Mouse (Mus musculus) CD4-positive naive resting alpha-beta T cell, adult 57 days (primary cell): ENCODE results near the gene Olfr1258. TPM values are rescaled to one million over a fixed set of nuclear protein-coding genes. Genes with fewer than 3 reads are reported as not detected.

Experiments used
- total RNA-seq: library from RNA; stranded (reverse); gene quantifications from one replicate; pipeline ENCODE4 v1.2.4, GENCODE M21; 2023

Gene Olfr1258
- total RNA-seq: not detected

DNA sequence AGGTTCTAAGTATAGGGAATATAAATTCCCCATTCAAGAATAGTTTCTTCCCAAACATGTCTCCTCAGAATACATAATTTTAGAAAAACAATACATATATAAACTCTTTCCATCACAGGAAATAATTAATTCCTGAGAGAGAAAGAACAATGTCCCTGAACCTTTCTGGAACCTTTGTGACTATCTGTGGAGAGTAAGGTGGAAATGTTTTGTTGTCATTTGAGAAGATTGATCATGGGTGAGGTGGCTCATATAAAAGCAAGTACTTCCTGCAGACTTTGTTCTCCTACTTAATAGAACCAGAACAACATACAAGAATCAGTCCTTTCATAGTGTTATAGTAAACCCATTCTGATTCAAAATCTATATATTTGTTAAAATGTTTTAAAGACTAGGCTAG lies at the start of gene Olfr1258:
Olfr1258 (plus strand) TSS at position 301 of the 400 bp plus-strand sequence.

DNA sequence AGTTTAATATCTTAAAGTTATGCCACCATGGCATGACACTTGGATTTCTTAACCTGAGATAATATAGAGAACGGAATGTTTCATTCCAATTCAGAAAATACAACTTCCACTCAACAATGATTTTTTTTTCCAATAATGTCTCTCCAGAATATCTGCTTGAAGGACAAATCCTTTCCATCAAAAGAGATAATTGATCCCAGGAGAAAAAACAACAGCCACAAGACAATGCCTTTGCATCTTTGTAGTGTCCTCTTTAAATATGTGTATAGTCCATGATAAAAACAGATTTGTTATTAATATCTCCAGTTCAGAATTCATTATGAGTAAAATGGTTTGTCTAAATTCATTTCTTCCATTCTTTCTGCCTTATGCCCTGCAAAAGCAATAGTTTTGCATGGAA lies 49.0 kb upstream of the Olfr1258 start, which contains the start of gene Olfr1257:
Olfr1257 (plus strand) TSS at position 301 of the 400 bp plus-strand sequence.

DNA sequence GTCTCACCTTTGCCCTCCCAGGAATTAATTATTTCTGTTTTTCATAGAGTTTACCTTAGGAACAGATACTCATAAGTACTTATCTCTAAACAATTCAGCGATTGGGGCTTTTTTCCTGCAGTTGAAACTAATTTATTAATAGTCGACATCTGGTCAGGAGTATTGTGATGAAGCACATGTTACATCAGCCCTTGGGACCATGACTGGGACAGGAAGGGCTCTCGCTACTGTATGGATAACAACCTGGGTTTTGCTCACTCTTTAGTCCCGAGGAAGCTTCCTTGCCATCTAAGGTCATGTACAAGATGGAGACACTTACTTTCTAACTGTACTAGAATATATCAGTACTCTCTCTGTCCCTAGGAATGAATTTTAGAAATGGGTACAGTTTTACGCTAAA lies 21.5 kb downstream of the Olfr1258 start, which contains the start of gene Olfr1259:
Olfr1259 (minus strand) TSS at position 101 of the 400 bp plus-strand sequence.

DNA sequence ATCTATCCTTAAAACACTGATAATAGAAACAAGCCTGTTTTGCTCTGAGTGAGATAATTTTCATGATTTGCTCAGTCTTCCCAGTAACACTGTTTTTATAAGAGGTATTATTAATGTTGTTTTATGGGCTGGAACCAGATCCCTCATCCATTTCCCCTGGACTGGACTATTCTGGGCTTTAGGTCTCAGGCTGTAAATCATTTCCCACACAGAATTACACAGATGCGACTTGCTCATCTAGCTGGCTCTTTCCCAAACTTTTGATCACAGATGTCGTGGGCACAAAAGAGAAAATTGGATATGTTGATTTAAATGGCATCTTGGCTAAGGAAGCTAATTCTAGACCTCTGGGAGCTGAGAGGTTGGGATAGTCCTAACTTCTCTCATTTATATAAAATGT lies 47.1 kb downstream of the Olfr1258 start, which contains the start of gene Olfr1260:
Olfr1260 (plus strand) TSS at position 157 of the 400 bp plus-strand sequence.

Other genes with a start within 250 kb of the Olfr1258 start
- gene Olfr1252, start 202.3 kb upstream of the Olfr1258 start, total RNA-seq: not detected
- not detected for gene Olfr1253, start 170.2 kb upstream of the Olfr1258 start, total RNA-seq
- not detected for gene Olfr1254, start 133.7 kb upstream of the Olfr1258 start, total RNA-seq
- not detected for gene Olfr1255, start 115.3 kb upstream of the Olfr1258 start, total RNA-seq
- gene Olfr1256, start 85.8 kb upstream of the Olfr1258 start, total RNA-seq: not detected
- not detected for gene Olfr48, start 79.1 kb upstream of the Olfr1258 start, total RNA-seq
- not detected for gene Olfr1257, start 48.9 kb upstream of the Olfr1258 start, total RNA-seq
- not detected for gene Olfr1259, start 21.4 kb downstream of the Olfr1258 start, total RNA-seq
- gene Olfr1260, start 47.0 kb downstream of the Olfr1258 start, total RNA-seq: not detected
- gene Olfr1261, start 63.9 kb downstream of the Olfr1258 start, total RNA-seq: not detected
- not detected for gene Olfr1262, start 72.8 kb downstream of the Olfr1258 start, total RNA-seq
- not detected for gene Olfr1263, start 84.8 kb downstream of the Olfr1258 start, total RNA-seq
- not detected for gene Olfr1264, start 98.3 kb downstream of the Olfr1258 start, total RNA-seq
- gene Olfr1265, start 108.0 kb downstream of the Olfr1258 start, total RNA-seq: not detected
- not detected for gene Olfr140, start 136.3 kb downstream of the Olfr1258 start, total RNA-seq
- gene Olfr1269, start 194.1 kb downstream of the Olfr1258 start, total RNA-seq: not detected
- not detected for gene Olfr32, start 215.0 kb downstream of the Olfr1258 start, total RNA-seq
- gene Olfr1270, start 225.8 kb downstream of the Olfr1258 start, total RNA-seq: not detected